Mouse (Mus musculus): Measurements from ENCODE around the gene Cars. TPM values are rescaled to one million over a fixed set of nuclear protein-coding genes. Genes with fewer than 3 reads are reported as not detected.

Cars gene
- 27.0 and 28.9 TPM in 2 replicates for polyA plus RNA-seq (2012; rRNA removed)

GRCm38 (mm10) chr7:143599428-143600230, at the start of gene Cars:
TSS of gene Cars (minus strand) at chr7:143600090.

GRCm38 (mm10) chr7:143649034-143649768, 49.3 kb upstream of the Cars start, which contains the start of gene Tnfrsf22:
TSS of gene Tnfrsf22 (minus strand) at chr7:143649661.

DNA sequence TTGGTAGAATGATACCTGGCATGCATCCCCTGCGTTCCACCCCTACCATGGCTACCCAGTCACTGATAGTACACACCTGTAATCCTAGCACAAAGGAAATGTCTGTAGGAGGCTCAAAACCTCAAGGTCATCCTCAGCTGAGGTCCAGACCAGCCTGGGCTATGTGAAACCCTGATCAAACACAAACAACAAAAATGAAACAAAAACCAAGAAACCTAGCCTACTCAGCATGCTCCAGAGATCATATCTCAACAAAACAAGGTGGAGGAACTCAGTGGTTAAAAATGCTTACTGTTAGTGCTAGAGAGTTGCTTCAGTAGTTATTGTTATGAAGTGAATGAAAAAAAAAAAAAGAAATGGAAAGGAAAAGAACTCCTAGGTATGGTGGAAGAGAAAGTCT, 28.6 kb upstream of the Cars start, which contains the start of gene Tnfrsf26:
Gene Tnfrsf26 (minus strand): TSS at position 183 of the 400 bp plus-strand sequence.

GRCm38 (mm10) chr7:143548976-143549457, 50.9 kb downstream of the Cars start, which contains the start of gene Nap1l4:
TSS of gene Nap1l4 (minus strand) at chr7:143549106.

Other genes with a start within 250 kb of the Cars start
- gene Cdkn1c, start 139.0 kb downstream of the Cars start, polyA plus RNA-seq (2012; rRNA removed), result 75.0 and 124 TPM in 2 replicates
- 11.2 and 16.6 TPM in 2 replicates for gene Slc22a18, start 126.4 kb downstream of the Cars start, polyA plus RNA-seq (2012; rRNA removed)
- 16.0 and 19.3 TPM in 2 replicates for gene Phlda2, start 96.9 kb downstream of the Cars start, polyA plus RNA-seq (2012; rRNA removed)
- 48.5 and 49.7 TPM in 2 replicates for gene Nap1l4, start 51.0 kb downstream of the Cars start, polyA plus RNA-seq (2012; rRNA removed)
- 0.60 and 0.71 TPM in 2 replicates for gene Tnfrsf26, start 28.6 kb upstream of the Cars start, polyA plus RNA-seq (2012; rRNA removed)
- gene Tnfrsf22, start 49.6 kb upstream of the Cars start, polyA plus RNA-seq (2012; rRNA removed), result 0.73 and 1.1 TPM in 2 replicates
- gene Tnfrsf23, start 85.8 kb upstream of the Cars start, polyA plus RNA-seq (2012; rRNA removed), result 0.60 and 0.63 TPM in 2 replicates
- gene Osbpl5, start 156.9 kb upstream of the Cars start, polyA plus RNA-seq (2012; rRNA removed), result 2.3 and 2.5 TPM in 2 replicates
- not detected in 2 replicates for gene Mrgprg, start 166.9 kb upstream of the Cars start, polyA plus RNA-seq (2012; rRNA removed)
- 0.43 and 0.61 TPM in 2 replicates for gene Mrgpre, start 184.4 kb upstream of the Cars start, polyA plus RNA-seq (2012; rRNA removed)
- 10.7 and 13.4 TPM in 2 replicates for gene Nadsyn1, start 222.8 kb upstream of the Cars start, polyA plus RNA-seq (2012; rRNA removed)
- gene Dhcr7, start 223.1 kb upstream of the Cars start, polyA plus RNA-seq (2012; rRNA removed), result 87.9 and 119 TPM in 2 replicates